Mouse (Mus musculus) Patski (cell line): ENCODE results near the gene Zfp322a. TPM values are rescaled to one million over a fixed set of nuclear protein-coding genes. Genes with fewer than 3 reads are reported as not detected.
A peak's percentile ranks its signal among the peaks of the same experiment; 100 is the strongest.
"Not testable (repeated sequence)": the region's sequence is repeated elsewhere in the genome, so short reads cannot be mapped to it uniquely, and the experiment has no call there.

Source experiments
- ATAC-seq: fragments of 100-300 bp; one replicate; pipeline ENCODE4 v1.8.0; 2021
- CTCF ChIA-PET: fragments of 350-600 bp; sonication (Branson Sonifier 250); formaldehyde crosslinking; loops from one replicate; lab custom pipeline; 2022; ENCODE audit warnings: inconsistent platforms; lab: Charles Lee
- POLR2A ChIA-PET: fragments of 350-600 bp; sonication (Branson Sonifier 250); formaldehyde crosslinking; loops from one replicate; lab custom pipeline; 2022; ENCODE audit warnings: antibody characterized with exemption, inconsistent platforms; lab: Charles Lee
- DNase-seq: peaks from one replicate; pipeline ENCODE4 v3.0.0-alpha.2; 2011; ENCODE audit warnings: low read depth, low spot score
- H3K27me3 ChIP-seq: fragments of 371-371 bp; one replicate; pipeline ENCODE4 v1.5.1; 2021
- CTCF ChIP-seq: fragments of 100-300 bp; IDR thresholded peaks from one replicate; pipeline ENCODE4 v1.5.1; 2021
- in situ Hi-C: fragments of 300-500 bp; cut with MboI; formaldehyde crosslinking; loops from 3 replicates; pipeline ENCODE4 v1.11.1; 2018; ENCODE audit warnings: low pct_unique_long_range_greater_than_20kb, mixed read lengths
- polyA plus RNA-seq: library from polyadenylated mRNA; unstranded; gene quantifications from one replicate; pipeline ENCODE4 v1.2.3, GENCODE M21; 2021

Gene Zfp322a
- polyA plus RNA-seq, 1 experiment from 2014 or later, result 19.9 TPM

- DNase-seq (no peak), ATAC-seq (no peak)
- no peak for TF ChIP-seq CTCF
- ChIA-PET POLR2A (interaction anchor here (0.6 to 1.2 kb wide), 2 partner anchors 45 to 1375 kb away, joined by 3 read pairs; no protein-coding TSS in a partner anchor), CTCF (interaction anchor here (0.6 to 2.5 kb wide), 24 partner anchors 9 to 1365 kb away, joined by 3 to 42 read pairs (median 4); partner anchors contain the start of genes Hist1h2ah, Hist1h2bk and Zfp322a)
- H3K27me3 ChIP-seq, result peaks cover 34% of the 10 kb centered on the region
- in situ Hi-C loops, result loop anchor here (5.0 to 25.0 kb wide), 6 partner anchors 99 to 1539 kb away; partner anchors contain the start of genes Vmn1r207-ps and Vmn1r210
These were observed 32.0 kb upstream of the Zfp322a start for GRCm38 (mm10) chr13:23400771-23401682.

GRCm38 (mm10) chr13:23396913-23397312 lies 27.9 kb upstream of the Zfp322a start:
- not testable (repeated sequence) for DNase-seq

GRCm38 (mm10) chr13:23396246-23396703 lies 27.3 kb upstream of the Zfp322a start:
- CTCF ChIA-PET, result no interaction called here
- POLR2A ChIA-PET, result no interaction called here
- ATAC-seq, result no peak
- in situ Hi-C loops, result no loop called here
- no peak for DNase-seq
- H3K27me3 ChIP-seq, result peaks cover 3% of the 10 kb centered on the region
- TF ChIP-seq CTCF, result no peak

More at GRCm38 (mm10) chr13:23396913-23397312, 27.9 kb upstream of the Zfp322a start:
- POLR2A ChIA-PET, CTCF ChIA-PET, ATAC-seq, in situ Hi-C loops, H3K27me3 ChIP-seq: not testable (repeated sequence)

- TF ChIP-seq CTCF, result no peak
- POLR2A ChIA-PET, result no interaction called here
- ATAC-seq (no peak), DNase-seq (no peak)
- H3K27me3 ChIP-seq, result peaks cover 3% of the 10 kb centered on the region
- in situ Hi-C loops, result no loop called here
- CTCF ChIA-PET, result no interaction called here
These were observed 26.6 kb upstream of the Zfp322a start for GRCm38 (mm10) chr13:23395301-23396245.

- ChIA-PET POLR2A (no interaction called here), CTCF (no interaction called here)
- in situ Hi-C loops, result no loop called here
- no peak for TF ChIP-seq CTCF
- no peaks in the 10 kb centered on the region for H3K27me3 ChIP-seq
- ATAC-seq (no peak), DNase-seq (no peak)
These were observed 18.5 kb upstream of the Zfp322a start for GRCm38 (mm10) chr13:23387548-23387947.

- ChIA-PET CTCF (interaction anchor here (1.1 kb wide), 1 partner anchor 18 kb away, joined by 3 read pairs; no protein-coding TSS in a partner anchor), POLR2A (interaction anchor here (0.7 kb wide), 1 partner anchor 380 kb away, joined by 4 read pairs; no protein-coding TSS in a partner anchor)
- DNase-seq, result no peak
- H3K27me3 ChIP-seq, result peaks cover 4% of the 10 kb centered on the region
- TF ChIP-seq CTCF, result no peak
- no peak for ATAC-seq
- in situ Hi-C loops, result no loop called here
These were observed 14.1 kb upstream of the Zfp322a start for GRCm38 (mm10) chr13:23383127-23383526.

GRCm38 (mm10) chr13:23372433-23372832 lies 3.4 kb upstream of the Zfp322a start:
- DNase-seq, result no peak
- POLR2A ChIA-PET, result no interaction called here

GRCm38 (mm10) chr13:23370075-23370474 lies 1.1 kb upstream of the Zfp322a start:
- CTCF ChIA-PET, result interaction anchor here (2.7 kb wide), 1 partner anchor 31 kb away, joined by 15 read pairs; no protein-coding TSS in a partner anchor
- peaks cover 17% of the 10 kb centered on the region for H3K27me3 ChIP-seq
- in situ Hi-C loops, result no loop called here
- no peak for TF ChIP-seq CTCF
- DNase-seq (no peak), ATAC-seq (no peak)
- POLR2A ChIA-PET, result no interaction called here

More at GRCm38 (mm10) chr13:23372433-23372832, 3.4 kb upstream of the Zfp322a start:
- in situ Hi-C loops, result no loop called here
- ATAC-seq, result no peak
- no peak for TF ChIP-seq CTCF
- CTCF ChIA-PET, result interaction anchor here (1.1 kb wide), 1 partner anchor 29 kb away, joined by 3 read pairs; no protein-coding TSS in a partner anchor
- peaks cover 20% of the 10 kb centered on the region for H3K27me3 ChIP-seq

- POLR2A ChIA-PET, result interaction anchor here (0.6 kb wide), 1 partner anchor 1477 kb away, joined by 3 read pairs; no protein-coding TSS in a partner anchor
- in situ Hi-C loops, result no loop called here
- peak; percentile 36 for ATAC-seq
- DNase-seq, result no peak
- H3K27me3 ChIP-seq, result peaks cover 17% of the 10 kb centered on the region
- CTCF ChIA-PET, result interaction anchor here (1.1 to 2.7 kb wide), 2 partner anchors 10 to 32 kb away, joined by 3 to 15 read pairs; no protein-coding TSS in a partner anchor
- TF ChIP-seq CTCF, result no peak
These were observed 385 bp upstream of the Zfp322a start for GRCm38 (mm10) chr13:23369421-23369765.
